Mouse (Mus musculus) ES-E14 (cell line): ENCODE data around the gene Spef1.

Source experiments
- CHD2 ChIP-seq: IDR thresholded peaks from 2 replicates; pipeline ENCODE4 v1.6.1; 2014; ENCODE audit warnings: mild to moderate bottlenecking, low read depth, low read length, inconsistent platforms
- ZC3H11A ChIP-seq: IDR thresholded peaks from 2 replicates; pipeline ENCODE4 v1.6.1; 2012; ENCODE audit warnings: low read depth, mild to moderate bottlenecking, inconsistent platforms, low read length, borderline replicate concordance
- ZNF384 ChIP-seq: IDR thresholded peaks from 2 replicates; pipeline ENCODE4 v1.6.1; 2012; ENCODE audit warnings: low read depth, low read length, inconsistent platforms

DNA sequence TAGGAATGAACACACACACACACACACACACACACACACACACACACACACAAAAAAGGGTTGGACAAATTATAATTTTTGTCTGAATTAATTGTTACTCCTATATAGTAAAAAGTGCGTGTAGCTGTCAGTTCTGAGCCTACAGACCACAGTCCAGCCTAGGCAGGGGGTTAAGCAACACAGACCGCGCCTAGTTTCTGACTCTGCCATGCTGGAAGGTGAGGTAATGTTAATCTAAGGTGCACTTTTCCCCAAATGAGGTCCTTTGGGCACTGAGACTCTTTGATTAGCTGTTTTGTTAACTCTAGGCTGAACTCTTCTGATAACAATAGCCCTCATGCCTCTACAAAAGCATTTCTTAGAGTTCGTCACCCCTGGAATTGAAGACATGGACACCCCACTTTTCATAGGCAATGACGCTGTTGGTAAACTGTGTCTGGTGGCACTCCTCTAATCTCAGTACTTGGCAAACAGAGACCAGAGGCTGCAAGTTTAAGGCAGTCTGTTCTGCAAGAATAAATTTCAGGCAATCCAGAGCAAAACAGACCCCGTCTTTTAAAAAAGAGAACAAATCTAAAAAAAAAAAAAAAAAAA, 16.8 kb upstream of the Spef1 start:
- TF ChIP-seq CHD2 (no peak), ZNF384 (no peak), ZC3H11A (no peak)
